Mouse (Mus musculus): Measurements from ENCODE around the gene Acot8.

- peak; percentile 36; the same call in 1 of the 2 replicates for TF ChIP-seq CTCF (IDR thresholded peaks at IDR 0.05; ENCODE audit: control insufficient read depth, insufficient read depth, low read length)
- TF ChIP-seq POLR2A (IDR thresholded peaks at IDR 0.05; ENCODE audit: borderline replicate concordance, control insufficient read depth, low read depth, low read length) = no peak
These were observed 41.1 kb upstream of the Acot8 start for GRCm38 (mm10) chr2:164845782-164846181.
